Mouse (Mus musculus) liver, adult 2 months (tissue): ENCODE results near the gene Gm40460. TPM values are rescaled to one million over a fixed set of nuclear protein-coding genes. Genes with fewer than 3 reads are reported as not detected.
"Not testable (repeated sequence)": the region's sequence is repeated elsewhere in the genome, so short reads cannot be mapped to it uniquely, and the experiment has no call there.

Experiments
- DNase-seq: peaks from one replicate; pipeline ENCODE4 v3.0.0-alpha.2; 2011; ENCODE audit warnings: low read depth, low spot score; ENCODE audit errors: extremely low read depth
- H3K27ac ChIP-seq: fragments of 200-500 bp; replicated peaks from 2 replicates; pipeline ENCODE4 v1.5.1; 2012; ENCODE audit warnings: low read depth, mild to moderate bottlenecking, control low read depth, inconsistent platforms, low read length; ENCODE audit not compliant: insufficient read depth
- H3K27me3 ChIP-seq: fragments of 200-500 bp; 2 replicates; pipeline ENCODE4 v1.6.1; 2012; ENCODE audit warnings: mild to moderate bottlenecking, moderate library complexity, low read length, inconsistent platforms; ENCODE audit not compliant: control insufficient read depth, insufficient read depth
- H3K36me3 ChIP-seq: fragments of 200-500 bp; 2 replicates; pipeline ENCODE4 v1.6.1; 2012; ENCODE audit warnings: low read length, inconsistent platforms; ENCODE audit not compliant: control insufficient read depth, insufficient read depth
- H3K4me1 ChIP-seq: fragments of 200-500 bp; 2 replicates; pipeline ENCODE4 v1.6.1; 2011; ENCODE audit warnings: low read length; ENCODE audit not compliant: control insufficient read depth, insufficient read depth
- H3K4me3 ChIP-seq: fragments of 200-500 bp; 2 replicates; pipeline ENCODE4 v1.5.1; 2011; ENCODE audit warnings: low read depth, mild to moderate bottlenecking, control low read depth, low read length, moderate library complexity; ENCODE audit not compliant: insufficient read depth
- H3K79me2 ChIP-seq: fragments of 200-500 bp; 2 replicates; pipeline ENCODE4 v1.6.1; 2012; ENCODE audit warnings: inconsistent platforms, mild to moderate bottlenecking, low read length, moderate library complexity; ENCODE audit not compliant: control insufficient read depth, insufficient read depth
- H3K9ac ChIP-seq: fragments of 200-500 bp; 2 replicates; pipeline ENCODE4 v1.6.1; 2012; ENCODE audit warnings: low read depth, mild to moderate bottlenecking, control low read depth, inconsistent platforms, low read length
- CTCF ChIP-seq: fragments of 200-500 bp; IDR thresholded peaks from 2 replicates; pipeline ENCODE4 v1.5.1; 2011; ENCODE audit warnings: low read depth, low read length, control low read depth
- POLR2A ChIP-seq: fragments of 200-500 bp; IDR thresholded peaks from 2 replicates; pipeline ENCODE4 v1.6.1; 2011; ENCODE audit warnings: low read length, control low read depth; ENCODE audit not compliant: insufficient read depth; ENCODE audit errors: extremely low read depth
- WGBS: fragments of 180-500 bp; shearing (Covaris S2); methylation state at CpG from one replicate; pipeline ENCODE4 v1.1.7; 2018; 5-methylcytosine and 5-hydroxymethylcytosine counted together
- polyA plus RNA-seq: library from polyadenylated mRNA; depleted of rRNA; stranded (reverse); fragments of >200 nt; gene quantifications from 2 replicates; pipeline ENCODE4 v1.2.3, GENCODE M21; 2012
- total RNA-seq: library from RNA; depleted of rRNA; stranded (reverse); fragments of >200 nt; gene quantifications from 2 replicates; pipeline ENCODE4 v1.2.3, GENCODE M21; 2014

Gene Gm40460
- total and polyA plus RNA-seq, 2 experiments = not detected

GRCm38 (mm10) chr7:142224518-142224917 lies 16.4 kb downstream of the Gm40460 start:
- WGBS = 41% methylated on average over 2 of the region's 2 CpGs
- Histone ChIP-seq H3K27ac (no peak overlapping the region), H3K9ac (no peak overlapping the region), H3K79me2 (no peaks in the 10 kb centered on the region), H3K4me3 (no peak overlapping the region), H3K4me1 (no peaks in the 10 kb centered on the region), H3K36me3 (no peaks in the 10 kb centered on the region), H3K27me3 (no peaks in the 10 kb centered on the region)
- TF ChIP-seq POLR2A (no peak), CTCF (no peak)
- DNase-seq = no peak

GRCm38 (mm10) chr7:142212136-142212535 lies 28.7 kb downstream of the Gm40460 start:
- H3K9ac ChIP-seq, DNase-seq, H3K4me1 ChIP-seq, H3K36me3 ChIP-seq, H3K27me3 ChIP-seq, H3K4me3 ChIP-seq, H3K79me2 ChIP-seq, H3K27ac ChIP-seq: not testable (repeated sequence)
- 43% methylated on average over 1 of the region's 1 CpGs for WGBS

- H3K9ac ChIP-seq = no peak within 1 kb of the TSS
- no peak within 1 kb of the TSS for H3K27ac ChIP-seq
- no peaks in the 10 kb centered on the region for H3K36me3 ChIP-seq
- no peaks in the 10 kb centered on the region for H3K79me2 ChIP-seq
- no peaks in the 10 kb centered on the region for H3K4me1 ChIP-seq
- WGBS = 78% methylated on average over 1 of the region's 1 CpGs
- no peak within 1 kb of the TSS for H3K4me3 ChIP-seq
- no peak for DNase-seq
- no peaks in the 10 kb centered on the region for H3K27me3 ChIP-seq
- TF ChIP-seq CTCF (no peak), POLR2A (no peak)
These were observed 29.3 kb downstream of the Gm40460 start, which contains the start of gene Gm7579 for GRCm38 (mm10) chr7:142211559-142211958. Gm7579 (plus strand) TSS chr7:142211859.

- not testable (repeated sequence) for DNase-seq, H3K4me1 ChIP-seq, H3K27me3 ChIP-seq, H3K9ac ChIP-seq, H3K4me3 ChIP-seq, H3K79me2 ChIP-seq, H3K27ac ChIP-seq, H3K36me3 ChIP-seq
- WGBS = 84% methylated on average over 5 of the region's 5 CpGs
These were observed 34.0 kb downstream of the Gm40460 start for GRCm38 (mm10) chr7:142206891-142207290.

- H3K27ac ChIP-seq = no peak overlapping the region
- no peak overlapping the region for H3K4me3 ChIP-seq
- no peaks in the 10 kb centered on the region for H3K79me2 ChIP-seq
- no peak for TF ChIP-seq POLR2A
- TF ChIP-seq CTCF = no peak
- no peaks in the 10 kb centered on the region for H3K36me3 ChIP-seq
- 0 out of 2 replicates have a peak, but pooled peaks cover 2% of the 10 kb centered on the region for H3K27me3 ChIP-seq
- H3K9ac ChIP-seq = no peak overlapping the region
- H3K4me1 ChIP-seq = no peaks in the 10 kb centered on the region
- DNase-seq = no peak
These were observed 35.4 kb downstream of the Gm40460 start for GRCm38 (mm10) chr7:142205488-142205887.

GRCm38 (mm10) chr7:142201064-142201463 lies 39.8 kb downstream of the Gm40460 start, which contains the start of gene Krtap5-3:
Krtap5-3 (plus strand) TSS chr7:142201364.
- 0 out of 2 replicates have a peak, but pooled peaks cover under 1% of the 10 kb centered on the region for H3K27me3 ChIP-seq
- H3K9ac ChIP-seq = no peak within 1 kb of the TSS
- TF ChIP-seq POLR2A = no peak
- TF ChIP-seq CTCF = no peak
- 47% methylated on average over 1 of the region's 1 CpGs for whole genome bisulfite sequencing
- no peak within 1 kb of the TSS for H3K27ac ChIP-seq
- no peaks in the 10 kb centered on the region for H3K79me2 ChIP-seq
- no peak for DNase-seq
- no peak within 1 kb of the TSS for H3K4me3 ChIP-seq
- no peaks in the 10 kb centered on the region for H3K36me3 ChIP-seq
- H3K4me1 ChIP-seq = no peaks in the 10 kb centered on the region
